Mouse (Mus musculus) G1E-ER4 (cell line): ENCODE data around the gene Cfd. TPM values are rescaled to one million over a fixed set of nuclear protein-coding genes. Genes with fewer than 3 reads are reported as not detected.

Source experiments
- GATA1 ChIP-seq: IDR thresholded peaks from one replicate; pipeline ENCODE4 v1.8.0; 2012; ENCODE audit warnings: low read length, inconsistent platforms
- polyA plus RNA-seq: library from polyadenylated mRNA; stranded (reverse); fragments of >175 nt; gene quantifications from 2 replicates; pipeline ENCODE4 v1.2.3, GENCODE M21; 2012

Gene Cfd
- polyA plus RNA-seq, 1 experiment, result not detected

GRCm38 (mm10) chr10:79900951-79901410 is 10.3 kb downstream of the Cfd start:
- no peak for TF ChIP-seq GATA1

- TF ChIP-seq GATA1, result no peak
Measured at GRCm38 (mm10) chr10:79906712-79907111, 16.1 kb downstream of the Cfd start.

GRCm38 (mm10) chr10:79907415-79907814 is 16.8 kb downstream of the Cfd start:
- no peak for TF ChIP-seq GATA1

- TF ChIP-seq GATA1, result no peak
Measured at GRCm38 (mm10) chr10:79908167-79909091, 17.8 kb downstream of the Cfd start, which contains the start of gene Med16. TSS of gene Med16 (minus strand) at chr10:79908923.

GRCm38 (mm10) chr10:79909092-79909922 is 18.7 kb downstream of the Cfd start:
- no peak for TF ChIP-seq GATA1

- no peak for TF ChIP-seq GATA1
Measured at GRCm38 (mm10) chr10:79910556-79910955, 19.9 kb downstream of the Cfd start, which contains the start of gene Gm26602. TSS of gene Gm26602 (plus strand) at chr10:79910856.

GRCm38 (mm10) chr10:79912412-79912811 is 21.8 kb downstream of the Cfd start:
- TF ChIP-seq GATA1, result no peak

- no peak for TF ChIP-seq GATA1
Measured at GRCm38 (mm10) chr10:79914131-79914947, 23.7 kb downstream of the Cfd start.

- no peak for TF ChIP-seq GATA1
Measured at GRCm38 (mm10) chr10:79914948-79915596, 24.4 kb downstream of the Cfd start.

GRCm38 (mm10) chr10:79916081-79916480 is 25.4 kb downstream of the Cfd start:
- no peak for TF ChIP-seq GATA1

- TF ChIP-seq GATA1, result no peak
Measured at GRCm38 (mm10) chr10:79916808-79917531, 26.3 kb downstream of the Cfd start, which contains the start of gene Kiss1r. TSS of gene Kiss1r (plus strand) at chr10:79916971.

GRCm38 (mm10) chr10:79917532-79918100 is 27.0 kb downstream of the Cfd start:
- no peak for TF ChIP-seq GATA1

GRCm38 (mm10) chr10:79918231-79919078 is 27.8 kb downstream of the Cfd start:
- TF ChIP-seq GATA1, result no peak
